Comparison of ENCODE assay signal across 12 mouse cellular contexts in the genomic region with DNA sequence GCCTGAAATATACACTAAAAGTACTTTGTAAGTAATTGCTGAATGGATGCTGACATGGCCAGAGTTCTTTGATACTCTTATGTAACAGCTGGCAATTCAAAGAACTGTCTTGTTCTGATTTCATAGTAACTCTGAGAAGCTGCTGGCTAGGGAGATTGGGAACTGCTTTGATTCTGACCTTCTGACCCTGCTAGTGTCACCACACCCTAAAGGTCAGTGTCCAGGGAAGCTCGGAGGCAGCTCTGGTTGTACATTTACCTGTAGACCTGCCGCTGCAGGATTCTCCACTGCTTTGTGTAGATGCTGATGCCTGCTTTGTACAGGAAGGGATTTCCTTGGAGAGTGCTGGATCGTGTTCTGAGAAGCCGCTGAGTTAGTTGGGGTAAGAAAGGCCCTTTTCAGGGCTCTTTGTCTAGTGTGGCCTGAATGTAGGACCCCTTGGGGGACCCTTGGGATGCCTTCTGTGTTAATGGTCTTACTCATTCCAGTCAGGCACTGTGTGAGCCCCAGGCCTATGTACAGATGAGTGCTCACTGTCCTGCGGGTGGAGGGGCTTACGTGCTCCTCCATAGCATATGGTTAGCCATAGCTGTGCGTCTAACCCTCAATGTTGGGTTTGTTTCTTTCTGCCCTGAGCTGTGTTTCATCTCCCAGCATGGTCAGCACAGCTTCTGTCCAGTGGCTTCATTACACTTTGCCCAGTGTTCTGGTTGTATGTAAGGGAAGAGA. TPM values are rescaled to one million over a fixed set of nuclear protein-coding genes. Genes with fewer than 3 reads are reported as not detected.
DNase-seq lines count a peak whose midpoint lies in the region; ATAC-seq and TF ChIP-seq lines count a peak whose summit lies in the region.
"Had no signal": no experiment of that assay in that cellular context is flagged by ENCODE, and none has a peak within 500 bp of the region (broad histone marks: within the 10 kb centered on the region; RNA-seq: fewer than 3 reads in every experiment).

No protein-coding gene starts in this region.

- ATAC-seq in liver, postnatal 0 days = peak; percentile 67
- ATAC-seq: activated CD4-positive, CD25-positive, alpha-beta regulatory T cell, adult 4 months had no signal

- 87% methylated on average over 7 of the region's 7 CpGs for WGBS in heart, embryonic 10.5 days
- WGBS in liver, postnatal 0 days (ENCODE audit: insufficient replicate concordance) = 71% methylated on average over 7 of the region's 7 CpGs
- WGBS in embryonic facial prominence, embryonic 10.5 days = 63% methylated on average over 7 of the region's 7 CpGs

- H3K9me3 ChIP-seq in heart, embryonic 10.5 days = no peaks in the 10 kb centered on the region
- H3K9me3 ChIP-seq in liver, postnatal 0 days (ENCODE audit: low read length) = no peaks in the 10 kb centered on the region
- no peaks in the 10 kb centered on the region for H3K9me3 ChIP-seq in embryonic facial prominence, embryonic 10.5 days

- H3K4me1 ChIP-seq in heart, embryonic 10.5 days = peaks cover 81% of the 10 kb centered on the region
- peaks cover 29% of the 10 kb centered on the region for H3K4me1 ChIP-seq in liver, postnatal 0 days (ENCODE audit: insufficient read depth)
- peaks cover 20% of the 10 kb centered on the region for H3K4me1 ChIP-seq in embryonic facial prominence, embryonic 10.5 days

- H3K36me3 ChIP-seq in heart, embryonic 10.5 days = 0 out of 2 replicates have a peak, but pooled peaks cover 7% of the 10 kb centered on the region
- H3K36me3 ChIP-seq in liver, postnatal 0 days (replicated peaks; ENCODE audit: insufficient read depth, low read length) = 0 out of 2 replicates have a peak, but pooled peaks cover 2% of the 10 kb centered on the region
- no peaks in the 10 kb centered on the region for H3K36me3 ChIP-seq in embryonic facial prominence, embryonic 10.5 days (replicated peaks)

- H3K27ac ChIP-seq in heart, embryonic 10.5 days = peak overlapping the region; percentile 33; the same call in 1 of the 2 replicates
- H3K27ac ChIP-seq in layer of hippocampus, adult 2 months = peak overlapping the region; percentile 64; the same call in 1 of the 2 replicates
- H3K27ac ChIP-seq in liver, postnatal 0 days (ENCODE audit: low read depth) = peak overlapping the region; percentile 35; the same call in 1 of the 2 replicates
- H3K27ac ChIP-seq in embryonic facial prominence, embryonic 10.5 days (replicated peaks) = no peak overlapping the region

- H3K4me3 ChIP-seq in heart, embryonic 10.5 days = no peak overlapping the region
- H3K4me3 ChIP-seq in layer of hippocampus, adult 2 months = no peak overlapping the region
- no peak overlapping the region for H3K4me3 ChIP-seq in liver, postnatal 0 days (ENCODE audit: low read depth, low read length)
- H3K4me3 ChIP-seq in embryonic facial prominence, embryonic 10.5 days = no peak overlapping the region

- TF ChIP-seq CTCF in layer of hippocampus, adult 2 months (conservative IDR thresholded peaks at IDR 0.05) = no peak
- no peak for TF ChIP-seq CTCF in liver, postnatal 0 days (IDR thresholded peaks at IDR 0.05; ENCODE audit: low read depth)

- DNase-seq in heart, embryonic 10.5 days (ENCODE audit: low spot score) = no peak
- DNase-seq in heart, adult 8-10 months (ENCODE audit: low spot score) = no peak
- DNase-seq in layer of hippocampus, adult 2 months (ENCODE audit: low spot score in 2 of 2) = no peak
- DNase-seq in layer of hippocampus, adult 18-20 months (ENCODE audit: low spot score in 2 of 2) = no peak
- peak; percentile 55 to 76 for DNase-seq in kidney, postnatal 25 days
- no peak for DNase-seq in liver, postnatal 0 days
- no peak for DNase-seq in embryonic facial prominence, embryonic 10.5 days (ENCODE audit: low spot score)
- no peak for DNase-seq in embryo, embryonic 11 days
- DNase-seq: cerebellum, adult 2 months; lung, postnatal 4 days; right cerebral cortex, adult 18-20 months had no signal

- no peak overlapping the region for H3K4me2 ChIP-seq in liver, postnatal 0 days (ENCODE audit: low read depth, low read length)

- no peak overlapping the region for H3K9ac ChIP-seq in liver, postnatal 0 days (replicated peaks)

- TF ChIP-seq EP300 in liver, postnatal 0 days (IDR thresholded peaks at IDR 0.05; ENCODE audit: low read depth) = no peak

- H3K27me3 ChIP-seq in heart, embryonic 10.5 days (ENCODE audit: insufficient read depth, poor library complexity, severe bottlenecking) = no peaks in the 10 kb centered on the region
- H3K27me3 ChIP-seq in liver, postnatal 0 days (ENCODE audit: insufficient read depth, low read length) = no peaks in the 10 kb centered on the region
- H3K27me3 ChIP-seq in embryonic facial prominence, embryonic 10.5 days (replicated peaks; ENCODE audit: low read depth, poor library complexity, severe bottlenecking) = no peaks in the 10 kb centered on the region

RNA-seq across cellular contexts. Expression of a gene that starts 45.0 kb away (rescaled TPM):
- polyA plus RNA-seq in heart, embryonic 10.5 days (2016; fragmentation: Nextera tagmentation; extraction: Ambion mirVana) = 11.5 and 20.1 TPM in 2 replicates
- 10 to 100 TPM; 63.9 to 82.9 (median 76.6) TPM for total RNA-seq in heart, adult 8-10 months (2022)
- 10 to 100 TPM; 64.9 to 69.3 TPM for total RNA-seq in layer of hippocampus, adult 2 months (2021)
- total RNA-seq in layer of hippocampus, adult 18-20 months (2021) = 10 to 100 TPM; 58.1 to 63.0 TPM
- 3.6 and 4.5 TPM in 2 replicates for polyA plus RNA-seq in liver, postnatal 0 days (2015; fragmentation: Nextera tagmentation; extraction: Ambion mirVana)
- polyA plus RNA-seq in embryonic facial prominence, embryonic 10.5 days (2016; fragmentation: Nextera tagmentation; extraction: Ambion mirVana) = 7.3 and 7.4 TPM in 2 replicates

Comparison
In these comparisons a context has a peak if more than half of its experiments do, and no peak if none do; other contexts are left out.
1. DNase-seq: peak in kidney, postnatal 25 days (2 of 2); none in heart, embryonic 10.5 days (single experiment), heart, adult 8-10 months (single experiment), layer of hippocampus, adult 2 months (0 of 2), layer of hippocampus, adult 18-20 months (0 of 2), liver, postnatal 0 days (single experiment), embryonic facial prominence, embryonic 10.5 days (single experiment) and embryo, embryonic 11 days (single experiment).